Mouse (Mus musculus) intestine, embryonic 14.5 days (tissue): ENCODE data around the gene Dock9. TPM values are rescaled to one million over a fixed set of nuclear protein-coding genes. Genes with fewer than 3 reads are reported as not detected.

Experiments
- ATAC-seq: fragments of 200-750 bp; cut with Nextera tagmentation; replicated peaks from 2 replicates; pipeline ENCODE4 v1.8.0; 2017; ENCODE audit warnings: low read depth, moderate number of reproducible peaks, moderate TSS enrichment, moderate library complexity; ENCODE audit not compliant: low FRiP score, low TSS enrichment
- DNase-seq: peaks from one replicate; pipeline ENCODE4 v3.0.0-alpha.2; 2018; ENCODE audit warnings: low spot score
- H3K27ac ChIP-seq: fragments of 300-500 bp; sonication (generic); 2 replicates; pipeline ENCODE4 v1.5.1; 2014; ENCODE audit warnings: low read depth, mild to moderate bottlenecking, control low read depth
- H3K27me3 ChIP-seq: fragments of 300-500 bp; sonication (generic); replicated peaks from 2 replicates; pipeline ENCODE4 v1.6.1; 2014; ENCODE audit warnings: low read length, control low read depth; ENCODE audit not compliant: control insufficient read depth, insufficient read depth
- H3K36me3 ChIP-seq: fragments of 300-500 bp; sonication (generic); 2 replicates; pipeline ENCODE4 v1.6.1; 2014; ENCODE audit warnings: low read length, control low read depth; ENCODE audit not compliant: control insufficient read depth, insufficient read depth
- H3K4me1 ChIP-seq: fragments of 300-500 bp; sonication (generic); replicated peaks from 2 replicates; pipeline ENCODE4 v1.6.1; 2014; ENCODE audit warnings: low read length, control low read depth, mixed read lengths; ENCODE audit not compliant: control insufficient read depth, insufficient read depth
- H3K4me2 ChIP-seq: fragments of 300-500 bp; sonication (generic); 2 replicates; pipeline ENCODE4 v1.6.1; 2014; ENCODE audit warnings: low read length
- H3K4me3 ChIP-seq: fragments of 300-500 bp; sonication (generic); 2 replicates; pipeline ENCODE4 v1.5.1; 2014; ENCODE audit warnings: low read depth, low read length, control low read depth, mixed read lengths
- H3K9ac ChIP-seq: fragments of 300-500 bp; sonication (generic); 2 replicates; pipeline ENCODE4 v1.6.1; 2014; ENCODE audit warnings: mild to moderate bottlenecking, low read length
- H3K9me3 ChIP-seq: fragments of 300-500 bp; sonication (generic); 2 replicates; pipeline ENCODE4 v1.6.1; 2016; ENCODE audit warnings: low read length, control low read depth; ENCODE audit not compliant: control insufficient read depth
- WGBS: fragments of 180-500 bp; shearing (Covaris S2); extraction: QIAGEN DNeasy Blood & Tissue Kit; methylation state at CpG from one replicate; pipeline ENCODE4 v1.1.7; 2014; 5-methylcytosine and 5-hydroxymethylcytosine counted together
- polyA plus RNA-seq: library from polyadenylated mRNA; unstranded; fragments of >200 nt; fragmentation: Nextera tagmentation; extraction: Ambion mirVana; gene quantifications from 2 replicates; pipeline ENCODE4 v1.2.1, GENCODE M21; 2014

Gene Dock9
- polyA plus RNA-seq, 1 experiment from 2014 or later = 34.8 TPM

- H3K4me1 ChIP-seq = peaks cover 20% of the 10 kb centered on the region
- no peaks in the 10 kb centered on the region for H3K27me3 ChIP-seq
- H3K9ac ChIP-seq = no peak overlapping the region
- peak overlapping the region; percentile 86 for H3K27ac ChIP-seq
- peaks cover 46% of the 10 kb centered on the region for H3K36me3 ChIP-seq
- no peaks in the 10 kb centered on the region for H3K9me3 ChIP-seq
- DNase-seq = no peak
- H3K4me2 ChIP-seq = no peak overlapping the region
- 22% methylated on average over 3 of the region's 3 CpGs for WGBS
- no peak for ATAC-seq
- no peak overlapping the region for H3K4me3 ChIP-seq
Observed at GRCm38 (mm10) chr14:121592890-121593289, 204.7 kb downstream of the Dock9 start.

GRCm38 (mm10) chr14:121592356-121592755, 205.3 kb downstream of the Dock9 start:
- peak overlapping the region; percentile 86 for H3K27ac ChIP-seq
- H3K4me1 ChIP-seq = peaks cover 20% of the 10 kb centered on the region
- H3K27me3 ChIP-seq = no peaks in the 10 kb centered on the region
- ATAC-seq (no peak), DNase-seq (no peak)
- H3K4me2 ChIP-seq = no peak overlapping the region
- H3K9ac ChIP-seq = no peak overlapping the region
- no peaks in the 10 kb centered on the region for H3K9me3 ChIP-seq
- no peak overlapping the region for H3K4me3 ChIP-seq
- WGBS = 58% methylated on average over 9 of the region's 9 CpGs
- H3K36me3 ChIP-seq = peaks cover 41% of the 10 kb centered on the region

GRCm38 (mm10) chr14:121589097-121589725, 208.4 kb downstream of the Dock9 start:
- Histone ChIP-seq H3K36me3 (peaks cover 32% of the 10 kb centered on the region), H3K4me2 (no peak overlapping the region), H3K4me3 (no peak overlapping the region), H3K4me1 (peaks cover 14% of the 10 kb centered on the region), H3K27me3 (no peaks in the 10 kb centered on the region), H3K9ac (no peak overlapping the region), H3K9me3 (no peaks in the 10 kb centered on the region), H3K27ac (no peak overlapping the region; the same call in 1 of the 2 replicates)
- DNase-seq (peak; percentile 88), ATAC-seq (peak; percentile 53; the same call in 1 of the 2 replicates)
- WGBS = 56% methylated on average over 10 of the region's 10 CpGs

- 0 out of 2 replicates have a peak, but pooled peaks have one; percentile 12 for ATAC-seq
- Histone ChIP-seq H3K4me1 (peaks cover 6% of the 10 kb centered on the region), H3K9ac (no peak overlapping the region), H3K4me3 (no peak overlapping the region), H3K4me2 (no peak overlapping the region), H3K9me3 (no peaks in the 10 kb centered on the region), H3K27me3 (no peaks in the 10 kb centered on the region), H3K36me3 (peaks cover 34% of the 10 kb centered on the region), H3K27ac (no peak overlapping the region)
- DNase-seq = no peak
- WGBS = 69% methylated on average over 4 of the region's 4 CpGs
Observed at GRCm38 (mm10) chr14:121588451-121588850, 209.2 kb downstream of the Dock9 start.

GRCm38 (mm10) chr14:121585906-121586765, 211.5 kb downstream of the Dock9 start:
- no peaks in the 10 kb centered on the region for H3K9me3 ChIP-seq
- 41% methylated on average over 21 of the region's 21 CpGs for WGBS
- DNase-seq (no peak), ATAC-seq (no peak)
- no peak overlapping the region for H3K4me3 ChIP-seq
- no peak overlapping the region for H3K4me2 ChIP-seq
- peaks cover 50% of the 10 kb centered on the region for H3K36me3 ChIP-seq
- H3K9ac ChIP-seq = no peak overlapping the region
- no peaks in the 10 kb centered on the region for H3K27me3 ChIP-seq
- H3K4me1 ChIP-seq = peaks cover 3% of the 10 kb centered on the region; the same call in 1 of the 2 replicates
- no peak overlapping the region for H3K27ac ChIP-seq

- Histone ChIP-seq H3K4me1 (no peaks in the 10 kb centered on the region), H3K27me3 (no peaks in the 10 kb centered on the region), H3K4me3 (no peak overlapping the region), H3K4me2 (no peak overlapping the region), H3K27ac (no peak overlapping the region), H3K9ac (no peak overlapping the region), H3K36me3 (peaks cover 84% of the 10 kb centered on the region), H3K9me3 (no peaks in the 10 kb centered on the region)
- peak; percentile 87 for DNase-seq
- WGBS = 46% methylated on average over 3 of the region's 3 CpGs
- no peak for ATAC-seq
Observed at GRCm38 (mm10) chr14:121579055-121579454, 218.6 kb downstream of the Dock9 start.

DNA sequence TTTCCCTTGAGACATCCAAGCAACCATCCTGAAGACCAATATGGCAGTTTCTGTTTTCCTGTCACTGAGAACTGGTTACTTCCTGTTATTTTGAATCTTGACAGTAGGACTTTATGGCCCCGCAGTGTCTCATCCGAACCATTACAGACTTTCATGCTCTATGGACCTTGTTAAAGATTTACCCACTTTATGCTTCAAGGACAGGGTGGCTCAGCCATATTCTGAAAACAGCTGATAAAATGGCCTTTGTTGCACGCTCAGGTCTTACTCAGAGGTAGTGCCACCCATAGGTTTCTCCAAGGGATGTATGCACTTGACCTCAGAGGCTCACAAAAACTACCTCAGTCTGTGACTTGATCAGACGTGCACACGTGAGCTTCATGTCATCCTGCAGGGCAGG, 224.2 kb downstream of the Dock9 start:
- Histone ChIP-seq H3K4me3 (no peak overlapping the region), H3K27ac (no peak overlapping the region), H3K9ac (no peak overlapping the region), H3K27me3 (no peaks in the 10 kb centered on the region), H3K36me3 (peaks cover 59% of the 10 kb centered on the region), H3K4me1 (no peaks in the 10 kb centered on the region), H3K9me3 (no peaks in the 10 kb centered on the region), H3K4me2 (no peak overlapping the region)
- WGBS = 74% methylated on average over 5 of the region's 5 CpGs
- no peak for DNase-seq
- ATAC-seq = peak; percentile 57; the same call in 1 of the 2 replicates

DNA sequence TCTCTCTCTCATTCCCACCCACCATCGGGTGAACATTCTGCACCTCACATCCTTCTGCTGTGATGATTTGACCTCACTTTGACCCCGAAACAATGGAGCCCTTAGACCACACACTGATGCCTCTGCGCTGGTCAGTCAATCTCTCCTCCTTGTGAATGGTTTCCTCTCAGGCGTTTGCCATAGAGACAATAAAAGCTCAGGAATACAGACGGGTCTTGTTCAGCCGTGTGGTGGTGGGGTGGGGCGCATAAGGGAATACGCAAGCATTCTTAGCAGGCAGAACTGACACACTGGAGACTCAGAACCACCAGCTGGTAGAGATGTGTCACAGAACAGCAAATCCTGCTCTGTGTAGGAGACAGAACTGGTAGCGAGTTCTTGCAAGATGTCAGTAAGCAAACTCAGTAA, 230.8 kb downstream of the Dock9 start:
- Histone ChIP-seq H3K27ac (no peak overlapping the region), H3K36me3 (peaks cover 44% of the 10 kb centered on the region), H3K9ac (no peak overlapping the region), H3K27me3 (no peaks in the 10 kb centered on the region), H3K4me2 (no peak overlapping the region), H3K9me3 (no peaks in the 10 kb centered on the region), H3K4me1 (no peaks in the 10 kb centered on the region), H3K4me3 (no peak overlapping the region)
- ATAC-seq (peak; percentile 53), DNase-seq (no peak)
- 43% methylated on average over 9 of the region's 9 CpGs for WGBS
